Mouse (Mus musculus): ENCODE measurements at regions not wholly inside any gene's neighbourhood (a gene's known extent, or its start where the extent isn't known, plus 50 kb on each side); places are given as distances from the start of the nearest gene placed in this dataset.

DNA sequence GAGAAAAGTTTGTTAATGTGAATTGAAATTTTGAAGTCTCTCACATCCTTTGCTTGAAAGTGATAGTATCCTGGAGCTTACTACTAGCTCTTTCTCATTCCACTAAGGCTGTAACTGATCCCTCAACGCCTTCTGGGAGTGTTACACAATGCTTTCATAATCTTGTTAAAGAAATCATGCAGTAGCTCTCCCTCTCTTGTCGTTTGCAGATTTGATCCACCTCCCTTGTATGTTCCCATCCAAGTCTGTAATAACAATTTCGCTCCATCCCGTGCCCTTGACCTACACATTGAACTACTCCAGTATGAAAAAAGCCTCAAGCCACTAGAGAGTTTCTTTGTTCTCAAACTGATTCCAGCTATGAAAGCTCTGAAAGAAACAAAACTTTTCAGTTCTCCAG, 63.9 kb upstream of the Fibin start:
- DNase-seq, result no peak

- no peak for DNase-seq
These were observed 89.7 kb upstream of the Fibin start for GRCm38 (mm10) chr2:110452694-110453093.

DNA sequence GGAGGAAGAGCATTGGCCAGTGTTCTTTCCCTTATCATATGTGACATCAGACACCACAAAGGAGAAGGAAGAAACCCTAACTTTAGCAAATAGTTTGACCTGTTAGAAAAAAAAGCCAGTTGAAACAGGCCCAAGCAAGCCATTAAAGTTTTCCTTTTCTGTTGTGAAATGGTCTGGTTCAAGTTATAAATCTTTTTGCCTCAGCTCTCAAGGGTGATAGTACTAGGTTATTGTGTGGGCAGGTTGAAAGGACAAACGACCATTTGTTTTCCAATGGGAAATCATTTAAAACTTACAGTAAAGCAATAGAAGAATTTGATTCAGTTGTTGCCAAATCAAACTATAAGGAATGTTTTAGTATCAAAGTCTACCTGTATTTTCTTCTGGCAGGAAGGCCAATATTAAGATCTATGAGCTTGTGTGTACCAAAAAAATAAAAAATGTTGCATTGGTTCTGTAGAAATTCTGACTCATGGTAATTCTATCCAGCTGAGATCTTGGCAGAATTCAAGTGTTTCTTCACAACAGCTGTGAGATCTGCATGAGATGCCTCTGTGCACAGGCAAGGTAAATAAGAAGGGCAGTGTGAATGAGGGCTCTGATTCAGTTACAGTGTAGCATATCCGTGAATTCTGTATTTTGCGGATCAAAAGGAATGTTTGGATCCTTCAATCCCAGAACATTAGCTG, 109.5 kb upstream of the Fibin start:
- no peak for DNase-seq

DNA sequence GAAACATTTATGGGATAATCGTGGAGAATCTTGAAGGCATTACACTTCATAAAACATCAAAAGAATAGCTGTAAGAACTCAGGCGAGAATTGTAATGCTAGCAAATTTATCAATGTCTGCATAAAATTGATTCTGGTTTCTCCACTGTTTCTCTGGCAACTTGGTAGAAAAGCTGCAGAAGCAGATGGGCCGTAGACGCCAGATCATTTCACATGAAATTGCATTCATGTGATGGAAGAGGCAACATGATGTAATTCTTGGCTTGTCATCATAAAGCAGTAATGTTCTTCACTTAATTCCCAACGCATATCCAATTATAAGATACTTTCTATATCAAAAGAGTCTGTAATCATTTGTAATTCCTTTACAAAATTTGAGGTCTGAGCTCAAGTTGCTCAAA, 113.6 kb upstream of the Fibin start:
- DNase-seq, result no peak

- no peak for DNase-seq
These were observed 115.8 kb upstream of the Slc5a12 start for GRCm38 (mm10) chr2:110481327-110481726.

GRCm38 (mm10) chr2:110486201-110486600, 110.9 kb upstream of the Slc5a12 start:
- no peak for DNase-seq

DNA sequence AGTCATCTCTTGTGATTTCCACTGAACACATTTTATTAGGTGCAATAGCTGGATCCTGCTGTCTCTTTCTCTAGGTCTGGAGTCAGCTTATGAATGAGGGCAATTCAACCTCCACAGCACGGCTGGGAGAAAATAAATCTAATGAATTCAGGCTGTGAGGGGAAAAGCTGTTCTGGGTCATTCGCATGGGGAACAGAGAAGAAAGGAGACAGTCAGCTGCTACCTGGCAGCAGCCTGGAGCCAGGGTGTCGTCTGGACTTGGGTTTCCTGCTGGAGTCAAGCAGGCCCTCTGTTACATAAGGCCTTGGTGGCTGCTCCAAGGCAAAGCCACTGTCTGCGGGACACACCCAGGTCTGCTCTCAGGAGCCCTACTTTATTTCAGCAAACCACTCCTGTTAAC, 110.4 kb upstream of the Slc5a12 start:
- DNase-seq, result no peak

DNA sequence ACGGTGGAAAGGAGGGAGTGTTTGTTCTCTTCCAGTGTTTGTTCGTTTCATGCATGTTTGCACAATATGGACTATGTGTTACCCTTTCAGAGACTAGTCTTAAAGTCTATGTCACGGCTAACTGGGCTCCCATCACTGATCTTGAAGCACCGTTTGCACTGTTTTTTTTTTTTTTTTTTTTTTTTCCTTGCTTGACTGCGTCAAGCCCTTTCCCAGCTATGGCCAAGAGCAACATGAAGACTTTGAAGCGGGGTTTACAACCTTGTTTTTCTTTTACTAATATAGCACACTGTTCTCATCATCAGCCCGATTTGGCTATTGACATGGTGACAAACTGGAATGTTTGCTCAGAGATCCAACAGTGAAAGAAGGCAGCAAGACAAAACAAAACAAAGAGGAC, 109.1 kb upstream of the Slc5a12 start:
- no peak for DNase-seq

DNA sequence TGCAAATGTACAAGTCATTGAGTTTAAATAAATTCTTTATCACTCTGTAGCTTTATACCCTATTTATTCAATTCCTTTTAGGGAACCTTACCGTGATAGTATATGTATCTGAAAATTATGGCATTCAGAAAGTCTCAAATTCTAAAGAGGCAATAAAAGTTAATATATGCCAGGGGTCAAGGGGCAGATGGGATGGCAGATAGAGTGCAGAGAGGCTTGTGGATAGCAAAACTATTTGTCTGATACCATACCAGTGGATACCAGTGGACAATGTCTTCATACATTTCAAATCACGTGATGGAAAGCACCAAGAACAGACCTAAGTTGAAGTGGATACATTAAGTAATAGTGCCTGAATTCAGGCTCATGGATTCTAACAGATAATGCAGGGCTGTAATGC, 95.3 kb upstream of the Slc5a12 start:
- DNase-seq, result no peak

DNA sequence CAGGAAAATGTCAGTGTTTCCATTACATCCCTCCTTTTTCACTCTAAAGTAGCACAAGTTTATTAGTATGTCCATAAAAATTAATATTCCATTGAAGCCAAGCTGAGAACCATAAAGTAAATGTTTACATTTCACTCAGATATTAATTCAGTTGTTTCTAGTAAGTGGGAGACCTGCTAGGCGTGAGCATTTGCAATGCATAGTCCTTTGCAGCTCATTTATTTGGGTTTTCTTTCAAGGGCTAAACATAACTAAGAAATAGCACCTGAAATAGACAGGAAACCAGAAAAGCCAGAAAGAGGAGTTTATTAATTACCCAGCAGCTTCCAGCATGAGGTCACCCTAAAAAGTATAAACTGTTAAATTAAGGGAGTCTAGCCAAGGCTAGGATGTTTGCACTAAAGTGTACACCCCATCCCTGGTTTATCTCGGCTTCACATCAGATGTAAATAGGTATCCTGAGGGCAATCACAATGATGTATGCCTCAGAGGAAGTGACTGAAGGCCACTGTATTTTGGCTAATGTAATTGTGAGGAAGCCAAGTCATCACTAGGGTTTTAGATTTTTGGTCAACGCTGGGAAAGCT, 88.8 kb upstream of the Slc5a12 start:
- DNase-seq, result no peak

DNA sequence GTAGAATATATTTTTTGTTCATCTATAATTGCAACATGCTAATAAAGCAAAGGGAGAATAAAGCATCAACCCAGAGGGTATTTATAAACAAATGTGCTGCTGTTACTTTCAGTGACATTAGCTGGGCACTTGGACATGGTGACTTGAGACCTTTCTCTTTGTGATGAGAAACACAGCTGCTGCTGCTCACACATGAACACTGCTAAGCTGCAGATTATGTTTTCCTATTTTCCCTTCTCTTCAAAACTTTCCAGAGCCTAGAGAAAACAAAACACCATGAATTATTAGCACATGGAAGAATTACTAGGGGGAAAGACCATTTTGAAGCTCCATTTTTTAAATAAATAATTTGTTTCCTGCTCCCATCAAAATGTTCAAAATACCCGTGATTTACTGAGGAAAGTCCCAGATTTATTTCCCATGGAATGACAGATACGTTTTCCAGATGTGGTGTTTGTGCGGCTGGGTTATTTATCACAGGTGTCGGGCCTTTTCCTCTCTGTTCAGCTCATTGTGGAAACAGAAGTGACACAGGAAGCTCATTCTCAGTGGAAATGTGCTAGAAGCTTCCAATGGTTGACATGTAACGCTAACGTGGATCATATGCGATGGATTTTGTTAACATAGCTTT, 73.8 kb upstream of the Slc5a12 start:
- DNase-seq, result peak; percentile 21

GRCm38 (mm10) chr2:110528191-110528590, 68.9 kb upstream of the Slc5a12 start:
- DNase-seq, result no peak

DNA sequence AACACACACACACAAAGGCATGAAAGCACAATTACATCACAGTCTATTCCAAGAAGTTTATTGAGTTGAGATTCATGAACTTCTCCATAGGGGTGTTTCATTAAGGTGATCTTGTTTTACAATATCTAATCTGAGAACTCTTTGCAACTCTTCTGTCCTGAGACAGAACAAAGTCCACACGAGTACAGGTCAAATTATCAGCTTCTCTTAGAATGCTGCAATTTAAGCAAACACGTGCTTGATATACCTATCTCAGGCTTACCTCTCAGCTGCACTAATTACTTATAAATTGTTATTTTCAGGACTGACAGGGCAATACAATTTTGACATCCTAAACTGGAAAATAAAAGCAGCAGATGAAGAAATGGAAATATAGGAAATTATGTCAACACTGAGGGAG, 57.0 kb upstream of the Slc5a12 start:
- DNase-seq, result no peak

DNA sequence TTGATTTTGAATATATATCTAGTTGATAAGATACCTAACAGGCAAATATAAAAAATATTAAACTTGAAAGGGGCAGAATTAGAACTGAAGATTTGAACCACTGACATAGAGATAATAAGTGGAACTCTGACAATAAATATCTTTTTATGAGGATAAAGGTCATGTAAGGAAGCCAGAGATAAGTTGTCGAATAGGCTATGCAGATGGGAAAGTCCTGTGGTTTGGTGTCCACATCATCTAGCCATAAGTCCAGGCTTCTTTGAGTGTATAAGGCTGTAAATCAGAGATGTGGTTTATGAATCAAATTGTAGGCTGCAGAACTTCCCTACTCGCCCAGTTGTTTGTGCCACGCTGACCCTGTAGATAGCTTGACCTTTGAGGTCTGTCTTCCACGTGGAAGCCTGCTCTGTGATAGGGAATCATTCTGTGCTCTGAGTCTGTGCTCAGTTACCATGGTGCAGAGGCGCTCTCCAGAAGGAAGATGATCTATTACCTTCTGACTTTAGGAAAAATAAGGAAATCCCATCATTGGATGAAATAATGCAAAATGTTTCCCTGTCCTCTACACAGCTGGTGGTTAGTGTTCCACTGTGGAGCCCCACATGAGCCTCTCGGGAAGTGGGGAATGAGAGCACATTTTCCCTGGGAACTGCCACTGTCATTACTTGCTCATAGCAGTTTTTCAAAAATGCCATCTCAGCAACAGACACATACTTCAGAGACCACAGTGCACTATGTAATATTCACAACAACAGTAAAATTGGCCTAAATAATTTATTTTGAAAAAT, 56.3 kb upstream of the Slc5a12 start:
- DNase-seq, result no peak

DNA sequence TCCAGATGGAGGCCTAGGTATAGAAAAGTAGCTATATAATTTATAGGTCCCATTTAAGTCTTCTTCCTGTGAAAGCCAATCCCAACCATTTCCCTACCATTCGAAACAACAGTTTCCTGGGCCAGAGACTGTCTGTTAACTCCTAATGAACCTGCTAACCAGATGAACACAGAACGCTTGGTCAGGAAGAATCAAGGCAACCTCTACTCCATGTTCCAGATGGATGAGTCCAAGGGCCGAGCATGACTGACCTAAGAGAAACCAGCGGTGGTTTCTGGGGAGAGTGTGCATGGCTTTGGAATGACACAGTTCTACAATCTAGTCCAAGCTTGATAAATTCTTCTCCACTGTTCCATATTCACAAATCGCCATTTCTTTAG, 55.8 kb upstream of the Slc5a12 start:
- DNase-seq, result peak; percentile 14
